Mouse (Mus musculus): ENCODE measurements at regions not wholly inside any gene's neighbourhood (a gene's known extent, or its start where the extent isn't known, plus 50 kb on each side); places are given as distances from the start of the nearest gene placed in this dataset.

- TF ChIP-seq POLR2A (IDR thresholded peaks at IDR 0.05; ENCODE audit: borderline replicate concordance, low read depth, low read length) (no peak), CTCF (IDR thresholded peaks at IDR 0.05; ENCODE audit: low read depth, low read length) (no peak)
- no peak overlapping the region for H3K4me3 ChIP-seq (ENCODE audit: insufficient read depth, low read length)
- no peaks in the 10 kb centered on the region for H3K4me1 ChIP-seq (ENCODE audit: control insufficient read depth, insufficient read depth, low read length)
- H3K27ac ChIP-seq (ENCODE audit: insufficient read depth, low read depth, low read length): no peak overlapping the region
Observed at GRCm38 (mm10) chr3:35323450-35324077, 430.3 kb upstream of the Atp11b start.

GRCm38 (mm10) chr3:35324186-35324585, 429.7 kb upstream of the Atp11b start:
- no peaks in the 10 kb centered on the region for H3K4me1 ChIP-seq (ENCODE audit: control insufficient read depth, insufficient read depth, low read length)
- H3K27ac ChIP-seq (ENCODE audit: insufficient read depth, low read depth, low read length): no peak overlapping the region
- TF ChIP-seq POLR2A (IDR thresholded peaks at IDR 0.05; ENCODE audit: borderline replicate concordance, low read depth, low read length) (no peak), CTCF (IDR thresholded peaks at IDR 0.05; ENCODE audit: low read depth, low read length) (no peak)
- H3K4me3 ChIP-seq (ENCODE audit: insufficient read depth, low read length): no peak overlapping the region

GRCm38 (mm10) chr3:35332534-35333272, 421.2 kb upstream of the Atp11b start:
- Histone ChIP-seq H3K27ac (ENCODE audit: insufficient read depth, low read depth, low read length) (no peak overlapping the region), H3K4me1 (ENCODE audit: control insufficient read depth, insufficient read depth, low read length) (no peaks in the 10 kb centered on the region), H3K4me3 (ENCODE audit: insufficient read depth, low read length) (no peak overlapping the region)
- TF ChIP-seq CTCF (IDR thresholded peaks at IDR 0.05; ENCODE audit: low read depth, low read length) (no peak), POLR2A (IDR thresholded peaks at IDR 0.05; ENCODE audit: borderline replicate concordance, low read depth, low read length) (no peak)

GRCm38 (mm10) chr3:35334017-35334416, 419.9 kb upstream of the Atp11b start:
- TF ChIP-seq CTCF (IDR thresholded peaks at IDR 0.05; ENCODE audit: low read depth, low read length) (no peak), POLR2A (IDR thresholded peaks at IDR 0.05; ENCODE audit: borderline replicate concordance, low read depth, low read length) (no peak)
- no peaks in the 10 kb centered on the region for H3K4me1 ChIP-seq (ENCODE audit: control insufficient read depth, insufficient read depth, low read length)
- no peak overlapping the region for H3K4me3 ChIP-seq (ENCODE audit: insufficient read depth, low read length)
- no peak overlapping the region for H3K27ac ChIP-seq (ENCODE audit: insufficient read depth, low read depth, low read length)

- no peak for TF ChIP-seq CTCF (IDR thresholded peaks at IDR 0.05; ENCODE audit: low read depth, low read length)
- no peak for TF ChIP-seq POLR2A (IDR thresholded peaks at IDR 0.05; ENCODE audit: borderline replicate concordance, low read depth, low read length)
Observed at GRCm38 (mm10) chr3:35334546-35334945, 419.4 kb upstream of the Atp11b start.

GRCm38 (mm10) chr3:35335837-35336236, 418.1 kb upstream of the Atp11b start:
- Histone ChIP-seq H3K27ac (ENCODE audit: insufficient read depth, low read depth, low read length) (no peak overlapping the region), H3K4me3 (ENCODE audit: insufficient read depth, low read length) (no peak overlapping the region), H3K4me1 (ENCODE audit: control insufficient read depth, insufficient read depth, low read length) (no peaks in the 10 kb centered on the region)
- TF ChIP-seq POLR2A (IDR thresholded peaks at IDR 0.05; ENCODE audit: borderline replicate concordance, low read depth, low read length) (no peak), CTCF (IDR thresholded peaks at IDR 0.05; ENCODE audit: low read depth, low read length) (no peak)

More at GRCm38 (mm10) chr3:35334546-35334945, 419.4 kb upstream of the Atp11b start:
- Histone ChIP-seq H3K4me3 (ENCODE audit: insufficient read depth, low read length) (no peak overlapping the region), H3K4me1 (ENCODE audit: control insufficient read depth, insufficient read depth, low read length) (no peaks in the 10 kb centered on the region), H3K27ac (ENCODE audit: insufficient read depth, low read depth, low read length) (no peak overlapping the region)

- TF ChIP-seq CTCF (IDR thresholded peaks at IDR 0.05; ENCODE audit: low read depth, low read length) (no peak), POLR2A (IDR thresholded peaks at IDR 0.05; ENCODE audit: borderline replicate concordance, low read depth, low read length) (no peak)
- Histone ChIP-seq H3K4me1 (ENCODE audit: control insufficient read depth, insufficient read depth, low read length) (no peaks in the 10 kb centered on the region), H3K4me3 (ENCODE audit: insufficient read depth, low read length) (no peak overlapping the region), H3K27ac (ENCODE audit: insufficient read depth, low read depth, low read length) (no peak overlapping the region)
Observed at GRCm38 (mm10) chr3:35340525-35340924, 413.4 kb upstream of the Atp11b start.

- Histone ChIP-seq H3K27ac (ENCODE audit: insufficient read depth, low read depth, low read length) (no peak overlapping the region), H3K4me1 (ENCODE audit: control insufficient read depth, insufficient read depth, low read length) (no peaks in the 10 kb centered on the region), H3K4me3 (ENCODE audit: insufficient read depth, low read length) (no peak overlapping the region)
- no peak for TF ChIP-seq POLR2A (IDR thresholded peaks at IDR 0.05; ENCODE audit: borderline replicate concordance, low read depth, low read length)
- no peak for TF ChIP-seq CTCF (IDR thresholded peaks at IDR 0.05; ENCODE audit: low read depth, low read length)
Observed at GRCm38 (mm10) chr3:35340935-35341800, 412.7 kb upstream of the Atp11b start.

GRCm38 (mm10) chr3:35341840-35342239, 412.1 kb upstream of the Atp11b start:
- TF ChIP-seq POLR2A (IDR thresholded peaks at IDR 0.05; ENCODE audit: borderline replicate concordance, low read depth, low read length): no peak
- TF ChIP-seq CTCF (IDR thresholded peaks at IDR 0.05; ENCODE audit: low read depth, low read length): no peak
- Histone ChIP-seq H3K4me3 (ENCODE audit: insufficient read depth, low read length) (no peak overlapping the region), H3K27ac (ENCODE audit: insufficient read depth, low read depth, low read length) (no peak overlapping the region), H3K4me1 (ENCODE audit: control insufficient read depth, insufficient read depth, low read length) (no peaks in the 10 kb centered on the region)

Data from bone marrow macrophage, adult 2 months (primary cell).